ENCODE assay signal across 11 mouse cellular contexts in genomic region chr13:113859392-113859776, GRCm38 (mm10).
DNase-seq lines count a peak whose midpoint lies in the region; ATAC-seq and TF ChIP-seq lines count a peak whose summit lies in the region.
"Had no signal": no experiment of that assay in that cellular context is flagged by ENCODE, and none has a peak within 500 bp of the region (broad histone marks: within the 10 kb centered on the region; RNA-seq: fewer than 3 reads in every experiment).

No protein-coding gene starts in this region.

- H3K79me2 ChIP-seq in heart, adult 2 months (replicated peaks; ENCODE audit: control insufficient read depth, insufficient read depth, low read length), result no peaks in the 10 kb centered on the region; the same call in 1 of the 2 replicates

- no peak overlapping the region for H3K27ac ChIP-seq in heart, embryonic 11.5 days (ENCODE audit: low read depth, low read length)
- no peak overlapping the region for H3K27ac ChIP-seq in heart, adult 2 months
- H3K27ac ChIP-seq in stomach, embryonic 15.5 days, result no peak overlapping the region
- H3K27ac ChIP-seq in stomach, postnatal 0 days (replicated peaks), result no peak overlapping the region
- H3K27ac ChIP-seq in hindbrain, embryonic 15.5 days (replicated peaks), result no peak overlapping the region
- H3K27ac ChIP-seq in neural tube, embryonic 15.5 days (replicated peaks), result no peak overlapping the region

- no peaks in the 10 kb centered on the region for H3K36me3 ChIP-seq in heart, embryonic 11.5 days (ENCODE audit: control insufficient read depth, insufficient read depth, low read length)
- H3K36me3 ChIP-seq in heart, adult 2 months (ENCODE audit: control insufficient read depth, insufficient read depth, low read length), result no peaks in the 10 kb centered on the region; the same call in 1 of the 2 replicates
- H3K36me3 ChIP-seq in stomach, embryonic 15.5 days, result no peaks in the 10 kb centered on the region
- H3K36me3 ChIP-seq in stomach, postnatal 0 days (ENCODE audit: control insufficient read depth, insufficient read depth, low read length), result no peaks in the 10 kb centered on the region
- H3K36me3 ChIP-seq in hindbrain, embryonic 15.5 days, result no peaks in the 10 kb centered on the region
- no peaks in the 10 kb centered on the region for H3K36me3 ChIP-seq in neural tube, embryonic 15.5 days

- H3K9ac ChIP-seq in heart, embryonic 11.5 days (ENCODE audit: low read depth, low read length), result no peak overlapping the region
- H3K9ac ChIP-seq in heart, adult 2 months (ENCODE audit: low read depth, low read length), result no peak overlapping the region
- no peak overlapping the region for H3K9ac ChIP-seq in stomach, embryonic 15.5 days
- no peak overlapping the region for H3K9ac ChIP-seq in stomach, postnatal 0 days (ENCODE audit: low read length)
- H3K9ac ChIP-seq in hindbrain, embryonic 15.5 days, result no peak overlapping the region
- no peak overlapping the region for H3K9ac ChIP-seq in neural tube, embryonic 15.5 days (replicated peaks)

- no peak overlapping the region for H3K4me3 ChIP-seq in heart, embryonic 11.5 days (ENCODE audit: low read depth, low read length)
- no peak overlapping the region for H3K4me3 ChIP-seq in heart, adult 2 months
- no peak overlapping the region for H3K4me3 ChIP-seq in stomach, embryonic 15.5 days (replicated peaks)
- no peak overlapping the region for H3K4me3 ChIP-seq in stomach, postnatal 0 days (ENCODE audit: low read depth, low read length)
- H3K4me3 ChIP-seq in hindbrain, embryonic 15.5 days, result 0 out of 2 replicates have a peak overlapping the region, but pooled peaks have one; percentile 4
- no peak overlapping the region for H3K4me3 ChIP-seq in neural tube, embryonic 15.5 days (replicated peaks)
- H3K4me3 ChIP-seq: myocyte had no signal

- 0 out of 2 replicates have a peak, but pooled peaks have one; percentile 48 for ATAC-seq in heart, embryonic 11.5 days (replicated peaks; ENCODE audit: insufficient number of reproducible peaks, low FRiP score, low TSS enrichment)
- ATAC-seq in stomach, embryonic 15.5 days (ENCODE audit: insufficient read depth, low FRiP score, low read depth), result peak; percentile 67; the same call in 1 of the 2 replicates
- ATAC-seq in stomach, postnatal 0 days (ENCODE audit: low FRiP score, low TSS enrichment), result no peak
- ATAC-seq in hindbrain, embryonic 15.5 days (ENCODE audit: low FRiP score, low read depth), result peak; percentile 58
- ATAC-seq in neural tube, embryonic 15.5 days (ENCODE audit: low FRiP score), result peak; percentile 45; the same call in 1 of the 2 replicates

- H3K9me3 ChIP-seq in heart, embryonic 11.5 days (replicated peaks; ENCODE audit: control insufficient read depth, low read length), result no peaks in the 10 kb centered on the region
- no peaks in the 10 kb centered on the region for H3K9me3 ChIP-seq in stomach, embryonic 15.5 days
- no peaks in the 10 kb centered on the region for H3K9me3 ChIP-seq in stomach, postnatal 0 days (ENCODE audit: control insufficient read depth, low read length)
- no peaks in the 10 kb centered on the region for H3K9me3 ChIP-seq in hindbrain, embryonic 15.5 days
- H3K9me3 ChIP-seq in neural tube, embryonic 15.5 days (replicated peaks), result no peaks in the 10 kb centered on the region

- peak overlapping the region; percentile 44 for H3K4me2 ChIP-seq in heart, embryonic 11.5 days
- no peak overlapping the region for H3K4me2 ChIP-seq in stomach, embryonic 15.5 days
- H3K4me2 ChIP-seq in stomach, postnatal 0 days (replicated peaks; ENCODE audit: low read depth), result no peak overlapping the region
- H3K4me2 ChIP-seq in hindbrain, embryonic 15.5 days, result peak overlapping the region; percentile 31
- H3K4me2 ChIP-seq in neural tube, embryonic 15.5 days, result peak overlapping the region; percentile 24

- TF ChIP-seq EP300 in heart, adult 2 months (IDR thresholded peaks at IDR 0.05; ENCODE audit: insufficient read depth, low read depth, low read length), result no peak
- TF ChIP-seq EP300 in stomach, postnatal 0 days (optimal IDR thresholded peaks at IDR 0.05), result no peak

- intact Hi-C loops in heart, adult 2 months (cut with DNase I), result no loop called here

- peaks cover 31% of the 10 kb centered on the region for H3K4me1 ChIP-seq in heart, embryonic 11.5 days (ENCODE audit: control insufficient read depth, insufficient read depth, low read length)
- H3K4me1 ChIP-seq in heart, adult 2 months (ENCODE audit: control insufficient read depth, insufficient read depth, low read length), result peaks cover 6% of the 10 kb centered on the region
- no peaks in the 10 kb centered on the region for H3K4me1 ChIP-seq in stomach, embryonic 15.5 days
- no peaks in the 10 kb centered on the region for H3K4me1 ChIP-seq in stomach, postnatal 0 days (replicated peaks; ENCODE audit: control insufficient read depth, insufficient read depth)
- H3K4me1 ChIP-seq in hindbrain, embryonic 15.5 days (replicated peaks), result peaks cover 25% of the 10 kb centered on the region; the same call in 1 of the 2 replicates
- H3K4me1 ChIP-seq in neural tube, embryonic 15.5 days, result peaks cover 21% of the 10 kb centered on the region

- 85% methylated on average over 11 of the region's 11 CpGs for WGBS in heart, embryonic 11.5 days (ENCODE audit: insufficient replicate concordance)
- WGBS in heart, adult 2 months, result 82% methylated on average over 11 of the region's 11 CpGs
- 84% methylated on average over 11 of the region's 11 CpGs for WGBS in stomach, embryonic 15.5 days
- WGBS in stomach, postnatal 0 days, result 86% methylated on average over 11 of the region's 11 CpGs
- 56% methylated on average over 11 of the region's 11 CpGs for WGBS in hindbrain, embryonic 15.5 days
- 50% methylated on average over 11 of the region's 11 CpGs for WGBS in neural tube, embryonic 15.5 days

- H3K27me3 ChIP-seq in heart, embryonic 11.5 days (ENCODE audit: control insufficient read depth, insufficient read depth, low read length), result no peaks in the 10 kb centered on the region
- no peaks in the 10 kb centered on the region for H3K27me3 ChIP-seq in heart, adult 2 months (ENCODE audit: control insufficient read depth, insufficient read depth, low read length)
- H3K27me3 ChIP-seq in stomach, embryonic 15.5 days (replicated peaks), result no peaks in the 10 kb centered on the region
- H3K27me3 ChIP-seq in stomach, postnatal 0 days (ENCODE audit: control insufficient read depth, insufficient read depth, low read length), result no peaks in the 10 kb centered on the region
- H3K27me3 ChIP-seq in hindbrain, embryonic 15.5 days, result no peaks in the 10 kb centered on the region
- H3K27me3 ChIP-seq in neural tube, embryonic 15.5 days (replicated peaks), result no peaks in the 10 kb centered on the region

- no peak for TF ChIP-seq POLR2A in heart, adult 2 months (IDR thresholded peaks at IDR 0.05; ENCODE audit: insufficient read depth, low read depth, low read length)

- no peak for DNase-seq in heart, adult 2 months
- no peak for DNase-seq in stomach, postnatal 0 days (ENCODE audit: low spot score)
- DNase-seq in embryo, embryonic 10 days (ENCODE audit: low spot score), result no peak
- DNase-seq in lung, postnatal 36 days, result no peak
- DNase-seq: lung, postnatal 14 days; right cerebral cortex, adult 18-20 months had no signal

- no peak for TF ChIP-seq CTCF in heart, adult 2 months (IDR thresholded peaks at IDR 0.05)
- no peak for TF ChIP-seq CTCF in stomach, postnatal 0 days (IDR thresholded peaks at IDR 0.05; ENCODE audit: low read depth)

Comparison
In these comparisons a context has a peak if more than half of its experiments do, and no peak if none do; other contexts are left out.
1. H3K4me2 ChIP-seq: peak in heart, embryonic 11.5 days (single experiment), hindbrain, embryonic 15.5 days (single experiment) and neural tube, embryonic 15.5 days (single experiment); none in stomach, embryonic 15.5 days (single experiment) and stomach, postnatal 0 days (single experiment).